Mouse (Mus musculus) skeletal muscle tissue, adult 2 months (tissue): ENCODE data around the gene Mrpl45.

Experiments used
- DNase-seq: peaks from one replicate; pipeline ENCODE4 v3.0.0-alpha.2; 2012; ENCODE audit warnings: low read depth, low spot score

Gene Mrpl45

DNA sequence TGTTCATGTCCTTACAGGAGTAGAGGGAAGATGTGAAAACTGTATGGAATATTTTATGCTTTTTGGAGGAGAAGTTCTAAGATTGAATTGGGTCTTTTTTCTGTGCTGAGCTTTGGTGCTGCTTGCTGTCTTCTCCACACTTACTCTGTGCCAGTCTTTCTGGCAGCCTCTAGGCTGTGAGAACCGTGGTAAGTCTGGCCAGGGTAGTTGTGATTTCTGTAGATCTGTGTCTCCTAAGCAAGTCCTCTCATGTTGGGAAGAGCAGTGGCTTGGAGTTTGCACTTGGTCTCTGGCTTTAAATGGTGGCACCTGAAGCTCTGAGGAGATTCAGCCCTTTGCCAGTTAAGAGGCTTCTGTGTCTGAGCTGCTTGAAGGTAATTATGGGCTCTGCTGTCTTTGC lies 50.0 kb downstream of the Mrpl45 start:
- no peak for DNase-seq

DNA sequence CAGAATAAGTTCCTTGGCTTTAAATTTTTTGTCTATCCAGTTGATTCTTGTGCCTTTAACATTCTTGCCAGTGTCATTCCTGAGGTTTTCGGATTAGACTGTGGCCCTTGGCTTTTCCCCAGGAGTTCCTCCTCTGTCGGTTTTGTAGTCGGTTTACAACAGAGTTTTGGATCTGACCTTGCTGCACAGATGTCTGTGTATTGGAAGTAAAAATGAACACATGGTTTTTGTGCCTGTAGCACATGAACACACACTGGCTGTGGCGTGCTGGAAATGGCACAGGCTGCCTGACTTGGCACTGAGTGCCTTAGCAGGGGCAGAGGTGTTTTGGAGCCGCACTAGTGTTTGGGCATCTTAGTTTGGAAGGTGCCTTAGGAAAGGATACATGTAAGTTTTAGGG lies 53.0 kb downstream of the Mrpl45 start:
- no peak for DNase-seq

DNA sequence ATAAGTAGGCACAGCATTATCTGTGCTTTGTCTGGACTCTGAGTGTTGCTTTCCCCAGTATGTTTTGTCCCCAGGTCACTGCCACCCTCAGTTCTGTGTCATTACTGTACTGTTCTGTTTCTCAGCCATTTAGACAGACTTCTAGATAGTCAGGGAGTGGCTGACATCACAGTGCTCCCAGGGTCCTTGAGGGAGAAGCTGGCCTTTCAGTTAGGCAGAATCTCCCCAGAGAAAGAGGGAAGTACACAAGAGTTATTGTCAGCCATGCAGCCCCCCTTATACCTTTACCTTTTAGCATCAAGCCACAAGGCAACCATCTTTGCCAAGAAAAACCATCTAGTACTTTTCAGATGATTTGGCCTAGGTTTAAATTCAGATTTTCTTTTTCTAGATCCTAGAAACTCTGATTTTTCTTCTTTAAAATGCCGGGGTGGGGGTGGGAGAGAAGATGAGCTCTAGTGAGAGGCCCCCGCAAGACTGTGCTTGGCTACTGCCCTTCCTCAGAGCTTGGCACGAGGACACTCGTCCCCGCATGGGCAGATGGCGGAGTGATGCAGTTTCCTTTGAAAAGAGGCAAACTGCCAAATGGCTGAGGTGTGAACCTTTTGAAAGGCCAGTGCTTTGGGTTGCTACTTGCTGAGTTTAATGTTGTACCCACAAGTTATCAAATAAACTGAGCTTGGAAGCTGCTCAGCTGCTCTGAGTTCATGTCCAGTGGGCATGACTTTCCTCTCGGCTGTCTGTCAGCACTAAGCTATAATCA lies 55.0 kb downstream of the Mrpl45 start:
- DNase-seq = peak; percentile 45

DNA sequence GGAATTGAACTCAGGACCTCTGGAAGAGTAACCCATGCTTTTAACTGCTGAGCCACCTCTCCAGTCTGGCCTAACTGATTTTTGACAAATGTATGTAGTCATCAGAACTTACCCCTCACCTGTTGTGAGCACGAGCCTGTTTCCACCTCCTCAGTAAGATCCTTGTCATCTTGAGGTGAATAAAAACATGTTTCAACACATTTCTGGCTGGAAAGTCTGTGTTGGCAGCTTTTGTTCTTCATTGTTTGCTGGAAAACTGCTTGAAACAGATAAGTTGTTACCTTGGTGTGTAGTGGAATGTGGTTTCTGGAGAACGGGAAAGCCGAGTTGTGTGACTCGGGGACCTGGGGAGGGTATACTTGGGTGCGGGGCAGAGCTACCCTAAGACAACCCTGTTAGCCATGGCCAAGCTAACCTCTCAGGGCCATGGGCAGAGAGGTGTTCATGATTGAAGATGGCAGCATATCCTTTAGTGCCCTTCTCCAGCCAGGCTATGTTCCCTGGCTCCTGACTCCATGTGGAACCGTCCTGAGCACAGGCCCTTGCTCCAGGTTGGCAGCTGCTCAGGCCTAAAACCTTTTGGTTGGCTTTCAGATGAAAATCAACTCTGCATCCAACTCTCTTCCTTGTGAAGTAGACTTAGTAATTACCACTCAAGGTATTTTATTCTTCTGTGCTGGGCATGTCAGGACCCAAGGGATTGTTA lies 56.8 kb downstream of the Mrpl45 start:
- no peak for DNase-seq

DNA sequence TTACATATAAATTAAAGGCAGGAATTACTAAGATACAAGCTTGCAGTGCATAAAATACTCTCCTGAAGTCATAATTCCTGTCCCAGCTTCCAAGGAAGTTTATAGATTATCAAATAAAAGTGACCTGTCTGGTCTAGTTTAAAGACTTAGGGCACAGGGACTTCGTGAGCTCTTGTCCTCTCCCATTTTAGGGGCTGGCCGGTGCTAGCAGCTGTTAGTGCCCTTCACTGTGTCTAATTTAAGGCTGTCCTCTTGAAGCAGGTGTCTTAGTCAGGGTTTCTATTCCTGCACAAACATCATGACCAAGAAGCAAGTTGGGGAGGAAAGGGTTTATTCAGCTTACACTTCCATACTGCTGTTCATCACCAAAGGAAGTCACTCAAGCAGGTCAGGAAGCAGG lies 57.9 kb downstream of the Mrpl45 start:
- peak; percentile 66 for DNase-seq
